Mouse (Mus musculus): ENCODE measurements around the gene Zdhhc6. TPM values are rescaled to one million over a fixed set of nuclear protein-coding genes. Genes with fewer than 3 reads are reported as not detected.

Gene Zdhhc6
- polyA plus RNA-seq, 1 experiment from 2014 or later, result 64.7 TPM

GRCm38 (mm10) chr19:55337066-55337465 is 21.2 kb upstream of the Zdhhc6 start:
- peak overlapping the region; percentile 57 for H3K27ac ChIP-seq (ENCODE audit: low read length)
- H3K9ac ChIP-seq (ENCODE audit: low read depth, low read length), result no peak overlapping the region
- no peaks in the 10 kb centered on the region for H3K36me3 ChIP-seq (ENCODE audit: control insufficient read depth, insufficient read depth, low read length)
- H3K27me3 ChIP-seq (ENCODE audit: control insufficient read depth, insufficient read depth, low read depth, low read length), result no peaks in the 10 kb centered on the region
- H3K4me1 ChIP-seq (ENCODE audit: control insufficient read depth, insufficient read depth, low read length), result peaks cover 19% of the 10 kb centered on the region
- no peak overlapping the region for H3K4me3 ChIP-seq (ENCODE audit: low read depth, low read length)
- 53% methylated on average over 9 of the region's 9 CpGs for WGBS
- H3K9me3 ChIP-seq (replicated peaks; ENCODE audit: control insufficient read depth, low read length, poor library complexity, severe bottlenecking), result no peaks in the 10 kb centered on the region
- no peak overlapping the region for H3K4me2 ChIP-seq (ENCODE audit: low read length)
- peak; percentile 56; the same call in 1 of the 2 replicates for ATAC-seq

GRCm38 (mm10) chr19:55336441-55336840 is 20.6 kb upstream of the Zdhhc6 start:
- H3K27me3 ChIP-seq (ENCODE audit: control insufficient read depth, insufficient read depth, low read depth, low read length), result no peaks in the 10 kb centered on the region
- no peak overlapping the region for H3K4me2 ChIP-seq (ENCODE audit: low read length)
- peak overlapping the region; percentile 57 for H3K27ac ChIP-seq (ENCODE audit: low read length)
- peaks cover 14% of the 10 kb centered on the region for H3K4me1 ChIP-seq (ENCODE audit: control insufficient read depth, insufficient read depth, low read length)
- H3K9me3 ChIP-seq (replicated peaks; ENCODE audit: control insufficient read depth, low read length, poor library complexity, severe bottlenecking), result no peaks in the 10 kb centered on the region
- 71% methylated on average over 12 of the region's 12 CpGs for WGBS
- H3K4me3 ChIP-seq (ENCODE audit: low read depth, low read length), result no peak overlapping the region
- H3K36me3 ChIP-seq (ENCODE audit: control insufficient read depth, insufficient read depth, low read length), result no peaks in the 10 kb centered on the region
- ATAC-seq, result no peak
- H3K9ac ChIP-seq (ENCODE audit: low read depth, low read length), result no peak overlapping the region

GRCm38 (mm10) chr19:55335881-55336280 is 20.0 kb upstream of the Zdhhc6 start:
- no peak overlapping the region for H3K27ac ChIP-seq (ENCODE audit: low read length)
- no peaks in the 10 kb centered on the region for H3K9me3 ChIP-seq (replicated peaks; ENCODE audit: control insufficient read depth, low read length, poor library complexity, severe bottlenecking)
- ATAC-seq, result no peak
- no peak overlapping the region for H3K9ac ChIP-seq (ENCODE audit: low read depth, low read length)
- WGBS, result 93% methylated on average over 1 of the region's 1 CpGs
- H3K4me1 ChIP-seq (ENCODE audit: control insufficient read depth, insufficient read depth, low read length), result peaks cover 11% of the 10 kb centered on the region
- H3K36me3 ChIP-seq (ENCODE audit: control insufficient read depth, insufficient read depth, low read length), result no peaks in the 10 kb centered on the region
- no peak overlapping the region for H3K4me2 ChIP-seq (ENCODE audit: low read length)
- no peak overlapping the region for H3K4me3 ChIP-seq (ENCODE audit: low read depth, low read length)
- H3K27me3 ChIP-seq (ENCODE audit: control insufficient read depth, insufficient read depth, low read depth, low read length), result no peaks in the 10 kb centered on the region

- no peak overlapping the region for H3K4me2 ChIP-seq (ENCODE audit: low read length)
- no peaks in the 10 kb centered on the region for H3K9me3 ChIP-seq (replicated peaks; ENCODE audit: control insufficient read depth, low read length, poor library complexity, severe bottlenecking)
- ATAC-seq, result peak; percentile 63
- no peaks in the 10 kb centered on the region for H3K27me3 ChIP-seq (ENCODE audit: control insufficient read depth, insufficient read depth, low read depth, low read length)
- H3K4me3 ChIP-seq (ENCODE audit: low read depth, low read length), result no peak overlapping the region
- H3K36me3 ChIP-seq (ENCODE audit: control insufficient read depth, insufficient read depth, low read length), result peaks cover 13% of the 10 kb centered on the region; the same call in 1 of the 2 replicates
- no peak overlapping the region for H3K9ac ChIP-seq (ENCODE audit: low read depth, low read length)
- 87% methylated on average over 8 of the region's 8 CpGs for WGBS
- no peak overlapping the region for H3K27ac ChIP-seq (ENCODE audit: low read length)
- peaks cover 11% of the 10 kb centered on the region for H3K4me1 ChIP-seq (ENCODE audit: control insufficient read depth, insufficient read depth, low read length)
These were observed 16.9 kb upstream of the Zdhhc6 start for GRCm38 (mm10) chr19:55332641-55333268.

- H3K4me3 ChIP-seq (ENCODE audit: low read depth, low read length), result no peak overlapping the region
- no peaks in the 10 kb centered on the region for H3K9me3 ChIP-seq (replicated peaks; ENCODE audit: control insufficient read depth, low read length, poor library complexity, severe bottlenecking)
- H3K36me3 ChIP-seq (ENCODE audit: control insufficient read depth, insufficient read depth, low read length), result peaks cover 13% of the 10 kb centered on the region; the same call in 1 of the 2 replicates
- no peak overlapping the region for H3K9ac ChIP-seq (ENCODE audit: low read depth, low read length)
- H3K27me3 ChIP-seq (ENCODE audit: control insufficient read depth, insufficient read depth, low read depth, low read length), result no peaks in the 10 kb centered on the region
- WGBS, result 96% methylated on average over 5 of the region's 5 CpGs
- H3K4me2 ChIP-seq (ENCODE audit: low read length), result no peak overlapping the region
- H3K27ac ChIP-seq (ENCODE audit: low read length), result no peak overlapping the region
- ATAC-seq, result no peak
- peaks cover 4% of the 10 kb centered on the region for H3K4me1 ChIP-seq (ENCODE audit: control insufficient read depth, insufficient read depth, low read length)
These were observed 15.9 kb upstream of the Zdhhc6 start for GRCm38 (mm10) chr19:55331776-55332175.

- no peak overlapping the region for H3K9ac ChIP-seq (ENCODE audit: low read depth, low read length)
- no peak for ATAC-seq
- peaks cover 26% of the 10 kb centered on the region for H3K36me3 ChIP-seq (ENCODE audit: control insufficient read depth, insufficient read depth, low read length)
- no peak overlapping the region for H3K4me2 ChIP-seq (ENCODE audit: low read length)
- H3K27ac ChIP-seq (ENCODE audit: low read length), result no peak overlapping the region
- H3K4me3 ChIP-seq (ENCODE audit: low read depth, low read length), result no peak overlapping the region
- no peaks in the 10 kb centered on the region for H3K9me3 ChIP-seq (replicated peaks; ENCODE audit: control insufficient read depth, low read length, poor library complexity, severe bottlenecking)
- WGBS, result 90% methylated on average over 4 of the region's 4 CpGs
- H3K4me1 ChIP-seq (ENCODE audit: control insufficient read depth, insufficient read depth, low read length), result no peaks in the 10 kb centered on the region
- H3K27me3 ChIP-seq (ENCODE audit: control insufficient read depth, insufficient read depth, low read depth, low read length), result no peaks in the 10 kb centered on the region
These were observed 11.7 kb upstream of the Zdhhc6 start for GRCm38 (mm10) chr19:55327510-55327909.

GRCm38 (mm10) chr19:55322604-55323003 is 6.8 kb upstream of the Zdhhc6 start:
- no peak overlapping the region for H3K4me2 ChIP-seq (ENCODE audit: low read length)
- peaks cover 3% of the 10 kb centered on the region for H3K4me1 ChIP-seq (ENCODE audit: control insufficient read depth, insufficient read depth, low read length)
- H3K36me3 ChIP-seq (ENCODE audit: control insufficient read depth, insufficient read depth, low read length), result peaks cover 13% of the 10 kb centered on the region
- 95% methylated on average over 8 of the region's 8 CpGs for whole genome bisulfite sequencing
- H3K9me3 ChIP-seq (replicated peaks; ENCODE audit: control insufficient read depth, low read length, poor library complexity, severe bottlenecking), result no peaks in the 10 kb centered on the region
- no peak overlapping the region for H3K4me3 ChIP-seq (ENCODE audit: low read depth, low read length)
- ATAC-seq, result no peak
- no peak overlapping the region for H3K27ac ChIP-seq (ENCODE audit: low read length)
- H3K27me3 ChIP-seq (ENCODE audit: control insufficient read depth, insufficient read depth, low read depth, low read length), result no peaks in the 10 kb centered on the region
- no peak overlapping the region for H3K9ac ChIP-seq (ENCODE audit: low read depth, low read length)

GRCm38 (mm10) chr19:55319521-55319920 is 3.7 kb upstream of the Zdhhc6 start:
- Histone ChIP-seq H3K4me2 (ENCODE audit: low read length) (no peak overlapping the region), H3K9ac (ENCODE audit: low read depth, low read length) (no peak overlapping the region), H3K27ac (ENCODE audit: low read length) (no peak overlapping the region), H3K9me3 (replicated peaks; ENCODE audit: control insufficient read depth, low read length, poor library complexity, severe bottlenecking) (no peaks in the 10 kb centered on the region), H3K4me3 (ENCODE audit: low read depth, low read length) (no peak overlapping the region), H3K36me3 (ENCODE audit: control insufficient read depth, insufficient read depth, low read length) (peaks cover 9% of the 10 kb centered on the region; the same call in 1 of the 2 replicates), H3K27me3 (ENCODE audit: control insufficient read depth, insufficient read depth, low read depth, low read length) (no peaks in the 10 kb centered on the region), H3K4me1 (ENCODE audit: control insufficient read depth, insufficient read depth, low read length) (peaks cover 18% of the 10 kb centered on the region)
- 84% methylated on average over 5 of the region's 5 CpGs for WGBS
- ATAC-seq, result no peak

GRCm38 (mm10) chr19:55319036-55319435 is 3.2 kb upstream of the Zdhhc6 start:
- peaks cover 22% of the 10 kb centered on the region for H3K4me1 ChIP-seq (ENCODE audit: control insufficient read depth, insufficient read depth, low read length)
- WGBS, result 87% methylated on average over 3 of the region's 3 CpGs
- no peak overlapping the region for H3K4me3 ChIP-seq (ENCODE audit: low read depth, low read length)
- H3K27ac ChIP-seq (ENCODE audit: low read length), result no peak overlapping the region
- H3K27me3 ChIP-seq (ENCODE audit: control insufficient read depth, insufficient read depth, low read depth, low read length), result no peaks in the 10 kb centered on the region
- H3K36me3 ChIP-seq (ENCODE audit: control insufficient read depth, insufficient read depth, low read length), result peaks cover 6% of the 10 kb centered on the region; the same call in 1 of the 2 replicates
- no peak for ATAC-seq
- H3K9me3 ChIP-seq (replicated peaks; ENCODE audit: control insufficient read depth, low read length, poor library complexity, severe bottlenecking), result no peaks in the 10 kb centered on the region
- no peak overlapping the region for H3K4me2 ChIP-seq (ENCODE audit: low read length)
- no peak overlapping the region for H3K9ac ChIP-seq (ENCODE audit: low read depth, low read length)

All from midbrain, embryonic 16.5 days (tissue).